Mouse (Mus musculus) lung, embryonic 14.5 days (tissue): Measurements from ENCODE around the gene Vangl2. TPM values are rescaled to one million over a fixed set of nuclear protein-coding genes. Genes with fewer than 3 reads are reported as not detected.

Experiments used
- ATAC-seq: fragments of 200-750 bp; cut with Nextera tagmentation; 2 replicates; pipeline ENCODE4 v1.8.0; 2017; ENCODE audit warnings: mild to moderate bottlenecking, moderate TSS enrichment, moderate library complexity; ENCODE audit not compliant: insufficient read depth
- DNase-seq: peaks from one replicate; pipeline ENCODE4 v3.0.0-alpha.2; 2015
- H3K27ac ChIP-seq: fragments of 300-500 bp; sonication (generic); 2 replicates; pipeline ENCODE4 v1.5.1; 2014; ENCODE audit warnings: low read depth, mild to moderate bottlenecking, moderate library complexity
- H3K27me3 ChIP-seq: fragments of 300-500 bp; sonication (generic); 2 replicates; pipeline ENCODE4 v1.6.1; 2014; ENCODE audit warnings: low read length, control low read depth; ENCODE audit not compliant: insufficient read depth
- H3K36me3 ChIP-seq: fragments of 300-500 bp; sonication (generic); 2 replicates; pipeline ENCODE4 v1.6.1; 2014; ENCODE audit warnings: control low read depth; ENCODE audit not compliant: insufficient read depth
- H3K4me1 ChIP-seq: fragments of 300-500 bp; sonication (generic); 2 replicates; pipeline ENCODE4 v1.6.1; 2014; ENCODE audit warnings: antibody characterized with exemption, control low read depth; ENCODE audit not compliant: insufficient read depth
- H3K4me2 ChIP-seq: fragments of 300-500 bp; sonication (generic); 2 replicates; pipeline ENCODE4 v1.6.1; 2014; ENCODE audit warnings: mild to moderate bottlenecking
- H3K4me3 ChIP-seq: fragments of 300-500 bp; sonication (generic); 2 replicates; pipeline ENCODE4 v1.5.1; 2014; ENCODE audit warnings: low read depth, low read length
- H3K9ac ChIP-seq: fragments of 300-500 bp; sonication (generic); 2 replicates; pipeline ENCODE4 v1.6.1; 2014
- H3K9me3 ChIP-seq: fragments of 300-500 bp; sonication (generic); 2 replicates; pipeline ENCODE4 v1.6.1; 2016; ENCODE audit warnings: low read depth, low read length, control low read depth
- CTCF ChIP-seq: IDR thresholded peaks from 2 replicates; pipeline ENCODE4 v1.5.1; 2016; ENCODE audit warnings: antibody characterized with exemption, low read depth
- WGBS: fragments of 180-500 bp; shearing (Covaris S2); extraction: QIAGEN DNeasy Blood & Tissue Kit; methylation state at CpG from one replicate; pipeline ENCODE4 v1.1.7; 2014; 5-methylcytosine and 5-hydroxymethylcytosine counted together
- polyA plus RNA-seq: library from polyadenylated mRNA; unstranded; fragments of >200 nt; fragmentation: Nextera tagmentation; extraction: Ambion mirVana; gene quantifications from 2 replicates; pipeline ENCODE4 v1.2.1, GENCODE M21; 2014

Vangl2 gene
- polyA plus RNA-seq, 1 experiment from 2014 or later: 17.1 TPM

DNA sequence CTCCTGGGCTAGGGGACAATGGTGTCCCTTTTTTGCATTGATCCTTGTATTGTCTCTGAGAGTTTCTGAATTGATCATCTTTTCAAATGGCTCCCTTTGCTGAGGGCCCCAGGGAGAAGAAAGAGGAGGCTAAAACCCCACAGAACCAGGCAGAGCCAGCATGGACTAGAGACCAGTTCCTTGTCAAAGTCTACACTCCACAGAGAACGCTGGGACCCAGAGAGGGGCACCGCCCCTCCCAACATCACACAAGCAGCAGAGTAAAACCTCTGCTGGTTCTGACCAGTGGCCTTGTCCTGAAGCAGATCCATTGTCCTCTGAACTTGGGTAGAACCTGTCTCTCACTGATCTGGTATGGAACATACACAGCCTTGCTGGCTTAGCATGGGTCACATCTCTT is 33.9 kb upstream of the Vangl2 start:
- H3K9ac ChIP-seq: no peak overlapping the region
- H3K9me3 ChIP-seq: no peaks in the 10 kb centered on the region
- no peak for DNase-seq
- H3K36me3 ChIP-seq: peaks cover 33% of the 10 kb centered on the region
- no peaks in the 10 kb centered on the region for H3K27me3 ChIP-seq
- no peak overlapping the region for H3K4me3 ChIP-seq
- no peak for TF ChIP-seq CTCF
- WGBS: 81% methylated on average over 2 of the region's 2 CpGs
- ATAC-seq: no peak
- H3K4me2 ChIP-seq: no peak overlapping the region
- no peak overlapping the region for H3K27ac ChIP-seq
- no peaks in the 10 kb centered on the region for H3K4me1 ChIP-seq

DNA sequence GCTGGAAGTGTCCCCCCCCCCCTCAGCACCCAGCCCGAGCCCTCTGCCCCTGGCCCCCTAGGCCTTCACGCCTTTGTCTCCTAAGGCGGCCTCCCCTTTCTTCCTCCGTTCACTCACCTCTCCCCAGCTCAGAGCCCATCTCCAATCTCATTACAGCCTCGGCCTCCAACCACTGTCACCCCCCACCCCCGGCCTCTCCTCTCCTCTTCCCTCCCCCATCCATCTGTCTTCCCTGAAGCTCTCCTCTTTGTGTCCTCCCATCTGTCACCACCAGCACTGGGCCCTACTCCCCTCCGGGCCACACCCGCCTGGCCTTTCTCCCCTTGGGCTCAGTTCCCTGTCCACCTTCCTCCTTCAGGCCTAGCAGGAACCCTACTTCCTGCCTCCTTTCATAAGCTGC is 33.0 kb upstream of the Vangl2 start:
- 0 out of 2 replicates have a peak, but pooled peaks cover under 1% of the 10 kb centered on the region for H3K27me3 ChIP-seq
- H3K27ac ChIP-seq: no peak overlapping the region
- no peaks in the 10 kb centered on the region for H3K9me3 ChIP-seq
- peaks cover 24% of the 10 kb centered on the region for H3K36me3 ChIP-seq
- no peak for TF ChIP-seq CTCF
- 14% methylated on average over 8 of the region's 8 CpGs for WGBS
- H3K4me1 ChIP-seq: no peaks in the 10 kb centered on the region
- DNase-seq (no peak), ATAC-seq (no peak)
- no peak overlapping the region for H3K4me2 ChIP-seq
- no peak overlapping the region for H3K9ac ChIP-seq
- no peak overlapping the region for H3K4me3 ChIP-seq

DNA sequence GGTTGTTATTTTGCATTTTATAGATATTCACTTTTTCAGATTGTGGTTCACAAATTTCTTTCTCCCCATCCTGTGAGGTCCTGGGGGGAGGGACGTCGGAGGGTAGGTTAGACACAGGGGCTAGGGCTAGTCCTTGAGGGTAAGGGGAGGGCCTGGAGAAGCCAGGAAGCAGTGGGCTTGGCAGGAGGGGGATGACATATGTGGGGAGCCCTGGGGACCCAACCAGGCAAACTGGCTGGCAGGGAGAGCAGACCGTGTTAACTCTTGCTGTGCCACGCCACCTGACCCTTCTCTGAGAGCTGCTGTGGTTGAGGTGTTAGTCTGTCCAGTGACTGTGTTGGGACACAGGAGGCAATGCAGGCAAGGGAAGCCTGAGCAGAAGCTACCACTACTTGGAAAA is 32.4 kb upstream of the Vangl2 start:
- H3K4me2 ChIP-seq: no peak overlapping the region
- ATAC-seq (no peak), DNase-seq (no peak)
- H3K27me3 ChIP-seq: peaks cover 6% of the 10 kb centered on the region; the same call in 1 of the 2 replicates
- WGBS: 34% methylated on average over 4 of the region's 4 CpGs
- no peak for TF ChIP-seq CTCF
- no peaks in the 10 kb centered on the region for H3K4me1 ChIP-seq
- no peak overlapping the region for H3K27ac ChIP-seq
- H3K9ac ChIP-seq: no peak overlapping the region
- H3K9me3 ChIP-seq: no peaks in the 10 kb centered on the region
- H3K4me3 ChIP-seq: no peak overlapping the region
- peaks cover 19% of the 10 kb centered on the region for H3K36me3 ChIP-seq

DNA sequence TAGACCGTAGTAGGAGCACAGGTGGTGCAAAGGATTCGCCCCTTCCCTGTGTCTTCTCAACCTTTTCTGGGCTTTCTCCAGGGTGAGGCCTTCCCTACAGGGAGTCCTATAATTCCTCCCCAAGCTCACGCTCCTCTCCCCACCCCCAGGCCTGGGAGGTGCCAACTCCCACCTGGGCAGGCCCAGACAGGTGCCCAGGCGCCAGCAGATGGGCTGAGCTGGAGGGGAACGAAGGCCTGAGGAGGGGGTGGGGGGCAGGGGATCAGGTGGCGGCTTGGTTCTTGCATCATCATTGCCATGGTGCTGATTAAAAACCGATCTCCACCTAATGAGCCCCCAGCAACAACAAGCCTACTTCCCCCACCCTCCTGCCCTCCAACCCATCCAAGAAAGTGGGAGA is 30.6 kb upstream of the Vangl2 start:
- ATAC-seq: no peak

DNA sequence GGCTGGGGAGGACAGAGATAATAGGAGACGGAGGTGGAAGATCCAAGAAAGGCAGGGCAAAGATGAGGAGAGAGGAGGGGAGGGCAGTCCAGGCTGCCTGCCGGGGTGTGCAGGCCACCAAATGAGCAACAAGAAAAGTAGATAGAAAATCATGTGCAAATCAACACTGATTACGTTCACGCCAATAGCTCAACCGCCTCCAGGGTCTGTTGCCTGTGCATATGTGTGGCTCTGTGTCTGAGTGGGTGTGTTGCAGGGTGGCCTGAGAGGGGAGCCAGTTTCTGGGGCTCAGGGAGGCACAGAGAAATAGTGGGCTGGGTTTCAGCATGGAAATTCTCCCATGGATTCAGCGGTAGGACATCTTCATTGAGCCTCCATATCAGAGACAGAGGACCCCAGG is 30.1 kb upstream of the Vangl2 start:
- ATAC-seq (no peak), DNase-seq (no peak)
- WGBS: 69% methylated on average over 6 of the region's 6 CpGs
- Histone ChIP-seq H3K9ac (no peak overlapping the region), H3K36me3 (no peaks in the 10 kb centered on the region), H3K4me3 (no peak overlapping the region), H3K27me3 (peaks cover 28% of the 10 kb centered on the region), H3K4me1 (peaks cover 8% of the 10 kb centered on the region; the same call in 1 of the 2 replicates), H3K27ac (no peak overlapping the region), H3K4me2 (no peak overlapping the region), H3K9me3 (no peaks in the 10 kb centered on the region)
- no peak for TF ChIP-seq CTCF

More for the DNA sequence above, 30.6 kb upstream of the Vangl2 start:
- Histone ChIP-seq H3K4me3 (no peak overlapping the region), H3K9ac (no peak overlapping the region), H3K36me3 (0 out of 2 replicates have a peak, but pooled peaks cover 1% of the 10 kb centered on the region), H3K9me3 (no peaks in the 10 kb centered on the region), H3K27ac (no peak overlapping the region), H3K4me2 (no peak overlapping the region), H3K27me3 (peaks cover 23% of the 10 kb centered on the region), H3K4me1 (0 out of 2 replicates have a peak, but pooled peaks cover 4% of the 10 kb centered on the region)
- TF ChIP-seq CTCF: no peak
- no peak for DNase-seq
- WGBS: 65% methylated on average over 7 of the region's 7 CpGs

DNA sequence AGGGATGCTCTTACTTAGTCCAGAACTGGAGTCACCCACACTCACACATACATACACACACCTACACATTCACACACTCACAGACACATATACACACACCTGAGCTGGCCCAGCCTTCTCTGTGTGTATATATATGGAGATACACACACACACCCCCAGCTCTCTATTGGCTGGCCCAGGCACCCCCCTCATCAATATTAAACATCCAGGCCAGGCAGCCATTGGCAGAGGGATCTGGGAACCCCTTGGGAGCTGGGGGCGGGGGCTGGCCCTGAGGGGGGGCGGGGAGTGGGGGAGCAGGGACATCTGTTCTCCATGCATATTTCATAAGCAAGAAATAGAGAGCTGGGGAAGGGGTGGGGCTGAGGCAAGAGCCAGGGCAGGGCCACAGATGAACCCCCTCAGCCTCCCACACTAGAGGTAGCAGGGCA is 29.3 kb upstream of the Vangl2 start, which contains the start of gene Nhlh1:
TSS of gene Nhlh1 (minus strand) at position 83 of the 431 bp plus-strand sequence.
- ATAC-seq: no peak
- 35% methylated on average over 2 of the region's 2 CpGs for WGBS
- DNase-seq: no peak
- no peak for TF ChIP-seq CTCF
- H3K4me1 ChIP-seq: peaks cover 8% of the 10 kb centered on the region; the same call in 1 of the 2 replicates
- no peak within 1 kb of the TSS for H3K4me3 ChIP-seq
- H3K4me2 ChIP-seq: no peak within 1 kb of the TSS
- peaks cover 35% of the 10 kb centered on the region for H3K27me3 ChIP-seq
- no peaks in the 10 kb centered on the region for H3K9me3 ChIP-seq
- H3K27ac ChIP-seq: no peak within 1 kb of the TSS
- H3K36me3 ChIP-seq: no peaks in the 10 kb centered on the region
- H3K9ac ChIP-seq: no peak within 1 kb of the TSS

DNA sequence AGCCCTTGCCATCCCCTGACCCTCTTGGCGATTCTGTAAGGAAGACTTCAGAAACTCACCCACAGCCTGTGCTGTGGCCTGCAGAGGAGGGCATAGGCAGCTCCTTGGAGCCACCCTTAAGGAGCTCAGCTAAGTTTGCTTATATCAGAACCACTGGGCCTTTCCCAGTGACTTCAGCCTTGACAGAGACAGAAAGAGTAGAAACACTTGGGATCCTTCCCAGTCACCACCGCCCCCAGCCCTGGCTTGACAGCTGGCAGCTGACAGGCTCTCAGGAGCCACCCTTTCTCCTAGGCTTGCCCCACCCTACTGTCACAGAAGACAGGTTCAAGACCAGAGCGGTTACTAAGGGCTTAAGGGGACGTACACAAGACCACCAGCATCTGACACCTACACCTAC is 28.0 kb upstream of the Vangl2 start:
- WGBS: 51% methylated on average over 4 of the region's 4 CpGs
- DNase-seq (no peak), ATAC-seq (no peak)
- H3K27ac ChIP-seq: no peak overlapping the region
- TF ChIP-seq CTCF: no peak
- H3K4me1 ChIP-seq: peaks cover 8% of the 10 kb centered on the region; the same call in 1 of the 2 replicates
- H3K4me3 ChIP-seq: no peak overlapping the region
- H3K9ac ChIP-seq: no peak overlapping the region
- no peaks in the 10 kb centered on the region for H3K36me3 ChIP-seq
- peaks cover 43% of the 10 kb centered on the region for H3K27me3 ChIP-seq
- no peak overlapping the region for H3K4me2 ChIP-seq
- H3K9me3 ChIP-seq: no peaks in the 10 kb centered on the region
